Mouse (Mus musculus) ES-Bruce4 (cell line): ENCODE data around the gene Ccdc157. TPM values are rescaled to one million over a fixed set of nuclear protein-coding genes. Genes with fewer than 3 reads are reported as not detected.

ENCODE experiments used
- H3K27ac ChIP-seq: 2 replicates; pipeline ENCODE4 v1.5.1; 2012; ENCODE audit warnings: low read length, inconsistent platforms; ENCODE audit not compliant: insufficient read depth
- H3K27me3 ChIP-seq: 2 replicates; pipeline ENCODE4 v1.6.1; 2012; ENCODE audit warnings: mild to moderate bottlenecking, low read length, inconsistent platforms; ENCODE audit not compliant: control insufficient read depth, poor library complexity, insufficient read depth, severe bottlenecking
- H3K36me3 ChIP-seq: 2 replicates; pipeline ENCODE4 v1.6.1; 2012; ENCODE audit warnings: inconsistent platforms, mild to moderate bottlenecking, low read length, moderate library complexity; ENCODE audit not compliant: control insufficient read depth, poor library complexity, insufficient read depth, severe bottlenecking
- H3K4me1 ChIP-seq: one replicate; pipeline ENCODE4 v1.8.1; 2011; ENCODE audit warnings: low read length; ENCODE audit not compliant: control insufficient read depth, insufficient read depth
- H3K4me3 ChIP-seq: 2 replicates; pipeline ENCODE4 v1.5.1; 2011; ENCODE audit warnings: low read depth, mild to moderate bottlenecking, low read length
- H3K9ac ChIP-seq: 2 replicates; pipeline ENCODE4 v1.6.1; 2012; ENCODE audit warnings: low read depth, mild to moderate bottlenecking, inconsistent platforms; ENCODE audit not compliant: poor library complexity, severe bottlenecking
- H3K9me3 ChIP-seq: replicated peaks from 2 replicates; pipeline ENCODE4 v1.6.1; 2012; ENCODE audit warnings: mild to moderate bottlenecking, low read length, inconsistent platforms; ENCODE audit not compliant: control insufficient read depth, poor library complexity, insufficient read depth, severe bottlenecking
- CTCF ChIP-seq: IDR thresholded peaks from one replicate; pipeline ENCODE4 v1.8.1; 2011; ENCODE audit warnings: low read depth, low read length
- EP300 ChIP-seq: IDR thresholded peaks from 2 replicates; pipeline ENCODE4 v1.6.1; 2011; ENCODE audit warnings: low read depth, low read length; ENCODE audit not compliant: insufficient read depth
- POLR2A ChIP-seq: IDR thresholded peaks from one replicate; pipeline ENCODE4 v1.8.1; 2011; ENCODE audit warnings: low read length; ENCODE audit not compliant: insufficient read depth
- polyA plus RNA-seq: library from polyadenylated mRNA; stranded (reverse); fragments of >200 nt; gene quantifications from 2 replicates; pipeline ENCODE4 v1.2.4, GENCODE M21; 2011; ENCODE audit warnings: low read depth; ENCODE audit not compliant: missing spikeins, insufficient read depth, insufficient read length

The Ccdc157 gene
- polyA plus RNA-seq, 1 experiment: 3.7 TPM

- TF ChIP-seq EP300 (no peak), CTCF (no peak), POLR2A (no peak)
- Histone ChIP-seq H3K4me3 (no peak overlapping the region), H3K36me3 (no peaks in the 10 kb centered on the region), H3K4me1 (no peaks in the 10 kb centered on the region), H3K9ac (no peak overlapping the region), H3K27me3 (no peaks in the 10 kb centered on the region), H3K27ac (no peak overlapping the region), H3K9me3 (no peaks in the 10 kb centered on the region)
Observed at GRCm38 (mm10) chr11:4148536-4149156, 11.4 kb downstream of the Ccdc157 start.

GRCm38 (mm10) chr11:4148120-4148519 lies 12.0 kb downstream of the Ccdc157 start:
- TF ChIP-seq POLR2A (no peak), EP300 (no peak), CTCF (no peak)
- Histone ChIP-seq H3K27me3 (no peaks in the 10 kb centered on the region), H3K27ac (no peak overlapping the region), H3K9me3 (no peaks in the 10 kb centered on the region), H3K36me3 (no peaks in the 10 kb centered on the region), H3K4me1 (no peaks in the 10 kb centered on the region), H3K9ac (no peak overlapping the region), H3K4me3 (no peak overlapping the region)

GRCm38 (mm10) chr11:4147098-4147497 lies 13.0 kb downstream of the Ccdc157 start:
- no peak overlapping the region for H3K27ac ChIP-seq
- H3K36me3 ChIP-seq: no peaks in the 10 kb centered on the region
- no peak overlapping the region for H3K9ac ChIP-seq
- no peaks in the 10 kb centered on the region for H3K27me3 ChIP-seq
- no peak overlapping the region for H3K4me3 ChIP-seq
- H3K9me3 ChIP-seq: no peaks in the 10 kb centered on the region
- H3K4me1 ChIP-seq: no peaks in the 10 kb centered on the region
- TF ChIP-seq EP300 (no peak), CTCF (no peak), POLR2A (no peak)

- Histone ChIP-seq H3K36me3 (no peaks in the 10 kb centered on the region), H3K27me3 (no peaks in the 10 kb centered on the region), H3K27ac (no peak overlapping the region), H3K9me3 (no peaks in the 10 kb centered on the region), H3K9ac (no peak overlapping the region), H3K4me1 (no peaks in the 10 kb centered on the region), H3K4me3 (no peak overlapping the region)
- TF ChIP-seq EP300: no peak
Observed at GRCm38 (mm10) chr11:4146381-4146780, 13.7 kb downstream of the Ccdc157 start.

- Histone ChIP-seq H3K4me3 (peak overlapping the region; percentile 38), H3K9ac (no peak overlapping the region), H3K36me3 (no peaks in the 10 kb centered on the region), H3K9me3 (no peaks in the 10 kb centered on the region), H3K27ac (no peak overlapping the region), H3K27me3 (no peaks in the 10 kb centered on the region), H3K4me1 (no peaks in the 10 kb centered on the region)
- TF ChIP-seq POLR2A: no peak
- TF ChIP-seq EP300: no peak
Observed at GRCm38 (mm10) chr11:4143281-4144062, 16.6 kb downstream of the Ccdc157 start.

GRCm38 (mm10) chr11:4142352-4142751 lies 17.7 kb downstream of the Ccdc157 start:
- no peaks in the 10 kb centered on the region for H3K27me3 ChIP-seq
- H3K27ac ChIP-seq: no peak overlapping the region
- H3K9ac ChIP-seq: no peak overlapping the region
- no peaks in the 10 kb centered on the region for H3K9me3 ChIP-seq
- no peaks in the 10 kb centered on the region for H3K36me3 ChIP-seq
- no peak overlapping the region for H3K4me3 ChIP-seq
- H3K4me1 ChIP-seq: no peaks in the 10 kb centered on the region
- TF ChIP-seq CTCF: no peak
- no peak for TF ChIP-seq POLR2A
- no peak for TF ChIP-seq EP300
